ENCODE assay signal across 8 mouse cellular contexts in the genomic region with DNA sequence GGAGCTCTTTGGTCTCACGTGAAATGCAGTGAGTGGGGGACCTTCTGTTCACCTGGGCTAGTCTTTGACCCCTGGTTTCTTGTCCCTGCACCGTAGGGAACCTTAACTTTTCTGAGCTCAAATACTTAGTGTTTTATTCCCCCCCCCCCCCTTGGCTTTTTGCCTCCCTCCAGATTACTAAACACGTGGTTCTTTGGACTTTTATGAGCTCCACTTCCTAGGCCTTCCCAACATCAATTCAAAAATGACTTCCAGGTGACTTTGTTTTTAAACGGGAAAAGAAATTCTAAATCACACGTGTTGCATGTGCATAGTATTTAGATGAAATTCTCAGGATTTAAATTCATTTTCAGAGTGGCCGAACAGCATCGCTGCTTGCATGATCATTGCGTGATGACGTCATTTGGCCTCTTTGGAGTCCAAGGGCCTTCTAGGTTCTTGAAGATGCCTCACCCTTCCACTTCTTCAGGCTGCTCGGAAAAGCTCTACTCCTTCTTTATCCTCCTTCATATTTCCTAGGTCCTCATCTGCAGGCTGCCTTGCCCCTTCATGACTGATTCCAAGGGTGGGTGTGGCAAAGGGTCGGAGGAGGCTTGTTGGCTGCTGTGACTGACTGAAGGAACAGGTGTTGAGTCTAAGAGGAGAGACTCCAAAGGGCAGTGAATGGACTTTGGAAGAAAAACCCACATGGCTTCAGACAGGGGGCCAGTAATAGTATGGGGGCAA. TPM values are rescaled to one million over a fixed set of nuclear protein-coding genes. Genes with fewer than 3 reads are reported as not detected.
DNase-seq lines count a peak whose midpoint lies in the region; ATAC-seq and TF ChIP-seq lines count a peak whose summit lies in the region.

No protein-coding gene starts in this region.

- no peak for TF ChIP-seq POLR2A in cortical plate, adult 2 months (IDR thresholded peaks at IDR 0.05; ENCODE audit: extremely low read depth, insufficient read depth, low read length)

- H3K27ac ChIP-seq in heart, embryonic 12.5 days (ENCODE audit: poor library complexity, severe bottlenecking): no peak overlapping the region
- H3K27ac ChIP-seq in cortical plate, adult 2 months (ENCODE audit: insufficient read depth, low read length): no peak overlapping the region
- H3K27ac ChIP-seq in hindbrain, embryonic 16.5 days (ENCODE audit: low read depth, low read length): no peak overlapping the region
- no peak overlapping the region for H3K27ac ChIP-seq in midbrain, embryonic 13.5 days

- no peaks in the 10 kb centered on the region for H3K9me3 ChIP-seq in heart, embryonic 12.5 days (replicated peaks)
- H3K9me3 ChIP-seq in hindbrain, embryonic 16.5 days (ENCODE audit: control insufficient read depth, low read length): no peaks in the 10 kb centered on the region
- H3K9me3 ChIP-seq in midbrain, embryonic 13.5 days: no peaks in the 10 kb centered on the region

- H3K4me3 ChIP-seq in heart, embryonic 12.5 days: peak overlapping the region; percentile 74
- H3K4me3 ChIP-seq in cortical plate, adult 2 months (ENCODE audit: insufficient read depth, low read length): peak overlapping the region; percentile 33; the same call in 1 of the 2 replicates
- H3K4me3 ChIP-seq in hindbrain, embryonic 16.5 days (ENCODE audit: low read length): peak overlapping the region; percentile 67
- peak overlapping the region; percentile 58 for H3K4me3 ChIP-seq in midbrain, embryonic 13.5 days (replicated peaks)

- H3K27me3 ChIP-seq in heart, embryonic 12.5 days (replicated peaks): no peaks in the 10 kb centered on the region
- H3K27me3 ChIP-seq in hindbrain, embryonic 16.5 days (replicated peaks; ENCODE audit: control insufficient read depth, insufficient read depth, low read length): peaks cover 17% of the 10 kb centered on the region
- H3K27me3 ChIP-seq in midbrain, embryonic 13.5 days: peaks cover 31% of the 10 kb centered on the region

- no peaks in the 10 kb centered on the region for H3K36me3 ChIP-seq in heart, embryonic 12.5 days
- no peaks in the 10 kb centered on the region for H3K36me3 ChIP-seq in hindbrain, embryonic 16.5 days (ENCODE audit: control insufficient read depth, insufficient read depth, low read length)
- no peaks in the 10 kb centered on the region for H3K36me3 ChIP-seq in midbrain, embryonic 13.5 days

- WGBS in heart, embryonic 12.5 days: 63% methylated on average over 11 of the region's 11 CpGs
- 70% methylated on average over 11 of the region's 11 CpGs for WGBS in hindbrain, embryonic 16.5 days
- 68% methylated on average over 11 of the region's 11 CpGs for WGBS in midbrain, embryonic 13.5 days

- ATAC-seq in heart, embryonic 12.5 days (ENCODE audit: insufficient number of reproducible peaks, low FRiP score): 0 out of 2 replicates have a peak, but pooled peaks have one; percentile 11
- ATAC-seq in hindbrain, embryonic 16.5 days: no peak
- ATAC-seq in midbrain, embryonic 13.5 days: peak; percentile 21

- H3K4me2 ChIP-seq in heart, embryonic 12.5 days: peak overlapping the region; percentile 86
- H3K4me2 ChIP-seq in hindbrain, embryonic 16.5 days (ENCODE audit: low read length): peak overlapping the region; percentile 97
- H3K4me2 ChIP-seq in midbrain, embryonic 13.5 days (replicated peaks): peak overlapping the region; percentile 94

- peaks cover 7% of the 10 kb centered on the region; the same call in 1 of the 2 replicates for H3K4me1 ChIP-seq in heart, embryonic 12.5 days (replicated peaks)
- H3K4me1 ChIP-seq in cortical plate, adult 2 months (ENCODE audit: control insufficient read depth, insufficient read depth, low read length): no peaks in the 10 kb centered on the region
- H3K4me1 ChIP-seq in hindbrain, embryonic 16.5 days (ENCODE audit: control insufficient read depth, insufficient read depth, low read depth, low read length): peaks cover 3% of the 10 kb centered on the region; the same call in 1 of the 2 replicates
- H3K4me1 ChIP-seq in midbrain, embryonic 13.5 days (replicated peaks): peaks cover 7% of the 10 kb centered on the region; the same call in 1 of the 2 replicates

- DNase-seq in heart, adult 11 months: no peak
- DNase-seq in left cerebral cortex, postnatal 14 days (ENCODE audit: low spot score in 2 of 2): no peak
- no peak for DNase-seq in cerebellum, postnatal 25 days
- DNase-seq in adrenal gland, adult (ENCODE audit: inconsistent age in 2 of 2, low spot score in 1 of 2): no peak

- intact Hi-C loops in left cerebral cortex, postnatal 14 days (cut with DNase I): no loop called here

- TF ChIP-seq CTCF in cortical plate, adult 2 months (IDR thresholded peaks at IDR 0.05; ENCODE audit: extremely low read depth, insufficient read depth, low read length): no peak

- peak overlapping the region; percentile 89 for H3K9ac ChIP-seq in heart, embryonic 12.5 days
- H3K9ac ChIP-seq in hindbrain, embryonic 16.5 days (ENCODE audit: low read depth, low read length): peak overlapping the region; percentile 80
- H3K9ac ChIP-seq in midbrain, embryonic 13.5 days (replicated peaks): peak overlapping the region; percentile 67

RNA-seq across cellular contexts. Expression of a gene that starts 0.9 kb away (rescaled TPM):
- 4.0 and 4.2 TPM in 2 replicates for polyA plus RNA-seq in heart, embryonic 12.5 days (2016; fragmentation: Nextera tagmentation; extraction: Ambion mirVana)
- 0.89 and 1.1 TPM in 2 replicates for polyA plus RNA-seq in cortical plate, adult 2 months (2012; rRNA removed)
- polyA plus RNA-seq in hindbrain, embryonic 16.5 days (2015; fragmentation: Nextera tagmentation; extraction: Ambion mirVana): 1.3 and 1.4 TPM in 2 replicates
- 0.88 and 0.93 TPM in 2 replicates for polyA plus RNA-seq in midbrain, embryonic 13.5 days (2015; fragmentation: Nextera tagmentation; extraction: Ambion mirVana)
- 1 to 10 TPM in 1 of 2 experiments, under 1 TPM in 1; 0.86 to 1.1 TPM for total RNA-seq in left cerebral cortex, postnatal 14 days (2021)
